Mouse (Mus musculus) neural tube, embryonic 10.5 days (tissue): ENCODE results near the gene Atp13a2.
A peak's percentile ranks its signal among the peaks of the same experiment; 100 is the strongest.

Source experiments
- DNase-seq: peaks from one replicate; pipeline ENCODE4 v3.0.0-alpha.2; 2017; ENCODE audit warnings: low spot score; ENCODE audit errors: extremely low spot score

Atp13a2 gene

DNA sequence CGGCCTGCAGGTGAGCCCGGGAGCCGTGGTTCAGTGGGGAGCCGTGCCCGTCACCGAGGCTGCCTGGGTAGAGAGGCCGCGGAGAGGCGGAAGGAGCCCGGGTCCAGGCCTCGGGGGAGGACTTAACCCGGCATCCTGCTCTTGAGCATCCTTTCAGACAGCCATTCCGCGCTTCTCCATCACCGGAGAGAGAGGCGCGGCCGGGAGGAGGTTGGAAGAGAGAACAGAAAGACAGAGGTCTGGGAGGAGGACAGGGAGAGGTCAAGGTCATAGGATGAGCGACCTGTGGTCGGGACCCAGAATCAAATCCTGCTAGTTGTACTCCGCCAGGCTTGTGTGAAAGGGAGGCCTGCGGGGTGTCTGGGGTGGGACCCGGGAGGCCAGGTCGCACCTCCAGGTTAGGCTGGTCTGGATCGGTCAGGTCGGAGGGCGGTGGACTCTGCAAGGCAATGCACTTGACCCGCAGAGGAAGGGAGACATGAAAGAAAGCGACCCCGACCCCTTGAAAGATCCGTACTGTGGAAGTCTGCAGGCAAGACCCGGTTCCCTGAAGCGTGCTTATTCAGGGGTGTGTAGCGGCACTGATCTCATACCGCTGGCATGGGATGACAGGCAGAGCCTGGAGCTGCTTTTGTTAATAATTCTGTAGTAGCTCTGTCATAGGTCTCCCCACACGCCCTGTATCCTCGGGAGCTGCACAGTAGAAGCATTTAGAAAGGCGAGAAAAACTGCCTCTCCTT is 25.0 kb upstream of the Atp13a2 start:
- no peak for DNase-seq

DNA sequence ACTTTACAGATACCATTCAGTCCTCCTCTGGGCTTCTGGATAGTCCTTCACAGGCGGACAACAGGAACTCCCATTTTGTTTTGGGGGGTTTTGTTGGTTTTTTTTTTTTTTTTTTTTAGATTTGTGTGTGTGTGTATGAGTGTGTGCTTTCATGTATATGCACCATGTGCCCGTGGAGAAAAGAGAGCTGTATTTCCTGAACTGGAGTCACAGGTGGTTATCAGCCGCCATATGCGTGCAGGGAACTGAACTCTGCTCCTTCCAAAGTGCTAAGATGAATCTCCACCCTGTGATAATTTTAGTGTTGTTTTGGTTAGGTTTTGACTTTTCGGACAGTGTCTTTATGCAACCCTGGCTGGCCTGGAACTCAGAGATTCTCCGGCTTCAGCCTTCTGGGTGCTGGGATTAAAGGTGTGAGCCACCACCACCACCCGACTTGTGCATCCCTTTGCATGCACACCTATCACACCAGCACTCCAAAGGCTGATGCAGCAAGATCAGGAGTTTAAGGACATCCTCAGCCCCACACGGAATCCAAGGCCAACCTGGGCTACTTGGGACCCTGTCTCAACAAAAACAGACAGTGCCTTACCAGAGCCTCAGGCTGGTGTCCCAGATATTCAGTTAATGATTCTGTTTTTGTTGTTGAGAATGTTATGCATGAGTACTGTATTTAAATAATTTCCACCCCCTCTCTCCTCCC is 24.3 kb upstream of the Atp13a2 start:
- no peak for DNase-seq

DNA sequence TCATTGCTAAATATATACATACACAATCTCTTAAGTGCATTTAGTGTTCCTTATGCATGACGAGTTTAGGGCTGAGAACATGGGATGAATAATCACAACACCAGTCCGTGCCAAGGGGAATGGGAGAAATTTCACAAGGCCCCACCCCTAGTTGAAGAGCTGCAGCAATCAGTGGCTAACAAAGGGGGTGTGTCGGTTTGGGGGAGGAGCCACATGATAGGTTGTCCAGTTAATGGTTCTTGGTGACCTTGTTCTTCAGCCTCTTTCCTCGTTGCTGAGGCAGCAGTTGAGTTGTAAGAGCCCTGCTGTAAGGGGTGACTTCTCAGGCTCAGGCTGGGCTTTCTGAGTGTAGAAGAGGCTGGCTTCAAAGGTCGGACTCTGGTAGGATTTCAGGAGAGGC is 23.7 kb upstream of the Atp13a2 start:
- no peak for DNase-seq

DNA sequence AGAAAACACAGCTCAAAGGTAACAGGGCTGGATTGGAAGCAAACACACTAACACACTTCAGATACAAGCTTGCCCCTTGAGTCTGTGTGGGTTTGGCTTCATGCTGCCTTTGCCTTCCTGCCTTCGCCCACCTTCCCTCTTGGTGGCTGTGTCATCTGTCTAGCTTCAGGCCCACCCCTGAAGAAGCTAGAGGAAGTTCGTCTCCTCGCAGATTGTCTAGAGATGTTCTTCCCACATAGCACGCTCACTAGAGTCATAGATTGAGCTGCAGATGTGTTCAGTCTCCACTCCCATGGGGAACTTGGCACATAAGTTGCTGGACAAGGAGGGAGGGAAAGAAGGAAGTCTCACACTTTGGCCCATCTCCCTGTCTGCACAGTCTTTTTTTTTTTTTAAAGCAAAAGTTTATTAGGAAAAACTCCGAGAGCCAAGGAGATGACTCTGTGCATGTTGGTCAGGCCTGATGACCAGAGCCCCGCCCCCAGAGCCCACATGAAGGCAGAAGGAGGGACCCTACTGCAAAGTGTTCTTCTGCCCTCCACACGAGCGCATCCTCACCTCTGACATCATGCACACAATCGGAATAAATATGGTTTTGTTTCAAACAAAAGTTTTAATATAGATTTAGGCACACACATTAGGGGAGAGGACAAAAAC is 22.6 kb upstream of the Atp13a2 start:
- no peak for DNase-seq

DNA sequence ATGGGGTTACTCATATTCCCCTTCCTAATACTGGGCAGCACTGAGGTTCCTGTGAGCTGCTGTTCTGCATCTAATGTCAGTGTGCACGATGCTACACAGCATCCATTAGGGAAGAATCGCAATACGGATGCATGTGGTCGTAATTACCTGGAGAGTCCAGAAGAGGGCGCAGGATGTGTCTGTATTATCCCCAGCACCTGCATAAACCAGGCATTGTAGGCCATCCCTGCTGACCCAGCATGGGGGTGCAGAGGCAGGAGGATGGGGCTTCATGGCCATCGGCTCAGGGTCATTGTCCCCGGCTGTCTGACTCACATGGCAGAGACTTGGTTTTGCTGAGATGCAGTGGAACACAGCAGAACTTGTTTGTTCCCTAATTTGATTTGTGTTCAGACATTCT is 22.1 kb upstream of the Atp13a2 start:
- DNase-seq: peak; percentile 69

DNA sequence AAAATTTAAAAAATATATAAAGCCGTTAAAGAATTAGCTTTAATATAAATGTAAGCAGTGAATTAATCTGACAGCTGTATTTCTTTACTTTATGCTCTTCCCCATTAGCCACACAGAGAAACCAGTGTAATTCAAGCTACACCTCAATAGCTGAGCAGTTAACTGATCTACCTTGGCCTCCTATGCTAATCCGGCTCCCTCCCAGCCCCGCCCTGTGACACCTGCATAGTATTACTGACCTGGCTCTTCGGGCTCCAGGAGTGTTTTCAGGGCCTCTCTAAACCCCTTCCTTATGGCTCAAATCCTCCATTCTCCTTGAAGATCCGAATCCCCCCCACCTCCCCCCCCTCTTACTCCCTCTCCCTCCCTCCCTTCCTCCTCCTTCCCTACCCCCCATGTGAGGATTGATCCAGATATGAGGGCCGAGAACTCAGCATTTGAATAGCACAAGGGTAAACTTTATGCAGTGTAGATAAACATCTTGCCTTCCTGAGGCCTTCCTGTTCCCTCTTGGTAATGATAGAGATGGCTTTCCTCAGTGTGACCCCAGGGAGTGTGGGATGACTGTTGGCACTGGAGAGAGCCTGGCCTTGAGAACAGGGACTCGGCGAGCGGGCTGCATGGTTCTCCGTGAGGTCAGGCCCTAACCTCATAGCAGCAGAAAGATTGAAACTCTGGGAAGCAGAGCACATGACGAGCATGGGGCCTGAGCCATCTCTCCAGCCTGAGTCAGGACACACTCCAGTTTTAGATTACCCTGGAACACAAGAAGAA is 19.1 kb upstream of the Atp13a2 start:
- no peak for DNase-seq

DNA sequence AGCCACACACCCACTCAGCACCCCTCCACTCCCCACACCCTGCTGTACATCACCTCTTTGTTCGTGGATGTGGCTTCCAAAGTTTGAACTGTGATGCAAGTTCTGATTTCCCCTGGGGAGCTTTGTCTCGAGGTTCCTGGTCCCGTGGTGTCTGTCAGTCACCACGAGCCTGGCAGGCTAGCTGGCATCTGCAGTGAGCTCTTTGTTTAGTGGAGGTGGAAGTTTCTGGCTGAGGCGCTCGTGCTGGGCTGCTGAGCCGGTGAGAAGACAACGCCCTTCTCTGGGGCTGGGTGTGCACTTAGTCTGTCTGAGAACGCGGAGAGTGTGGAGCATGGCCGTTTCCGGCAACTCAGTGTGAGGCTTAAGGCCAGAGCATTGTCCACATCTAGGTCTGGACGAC is 15.0 kb upstream of the Atp13a2 start:
- no peak for DNase-seq

DNA sequence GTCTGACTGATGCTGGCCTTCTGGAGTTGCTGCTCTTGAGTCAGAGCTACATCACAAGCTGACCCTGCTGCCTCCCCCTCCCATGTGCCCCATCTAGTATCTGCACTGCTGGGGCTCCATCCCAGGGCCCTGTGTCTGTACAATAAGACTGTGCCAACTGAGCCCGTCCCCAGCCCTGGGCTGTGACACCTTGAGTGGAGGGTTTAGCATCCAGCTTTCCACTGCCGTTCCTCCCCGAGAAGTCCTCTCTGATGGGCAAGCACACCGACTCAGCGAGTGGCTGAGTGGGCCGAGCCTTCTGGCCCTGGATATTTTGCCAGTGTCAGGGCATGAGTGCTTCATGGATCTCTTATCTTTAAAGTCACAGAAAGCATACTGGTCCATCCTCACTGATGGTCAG is 12.3 kb upstream of the Atp13a2 start:
- no peak for DNase-seq

DNA sequence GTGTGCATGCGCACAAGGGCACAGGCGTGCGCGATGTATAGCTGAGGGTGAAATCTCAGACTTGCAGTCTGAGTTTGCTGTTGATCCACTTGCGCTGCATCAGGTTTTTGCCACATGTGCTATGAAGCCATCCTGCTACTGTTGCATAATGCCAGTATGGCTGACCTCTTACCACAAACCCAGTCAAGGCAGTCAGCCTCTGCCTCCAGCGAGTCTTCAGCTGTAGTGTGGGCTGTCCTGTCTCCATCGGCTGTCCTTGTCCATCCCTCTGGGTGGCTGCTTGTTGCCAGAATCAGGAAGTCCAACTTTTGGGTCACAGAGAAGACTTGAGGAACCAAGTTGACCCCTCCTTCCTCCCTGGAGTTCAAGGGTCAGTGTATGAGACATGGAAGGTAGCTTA is 11.3 kb upstream of the Atp13a2 start:
- no peak for DNase-seq

DNA sequence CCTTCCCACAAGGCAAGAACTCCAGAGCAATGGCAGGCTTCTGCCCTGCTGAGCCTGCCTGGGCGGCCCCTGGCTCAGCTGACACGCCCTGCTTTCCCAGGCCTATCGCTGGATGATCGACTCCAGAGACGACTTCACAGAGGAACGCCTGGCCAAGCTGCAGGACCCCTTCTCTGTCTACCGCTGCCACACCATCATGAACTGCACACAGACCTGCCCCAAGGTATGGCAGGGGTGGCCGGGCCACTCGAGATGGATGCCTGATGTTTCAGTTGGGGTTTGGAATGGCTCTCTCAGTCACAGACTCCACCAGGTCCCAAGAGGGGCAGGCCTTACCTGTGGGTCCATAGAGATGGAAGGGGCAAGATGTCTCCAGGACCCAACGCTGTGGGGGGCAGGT is 9.4 kb upstream of the Atp13a2 start:
- no peak for DNase-seq

DNA sequence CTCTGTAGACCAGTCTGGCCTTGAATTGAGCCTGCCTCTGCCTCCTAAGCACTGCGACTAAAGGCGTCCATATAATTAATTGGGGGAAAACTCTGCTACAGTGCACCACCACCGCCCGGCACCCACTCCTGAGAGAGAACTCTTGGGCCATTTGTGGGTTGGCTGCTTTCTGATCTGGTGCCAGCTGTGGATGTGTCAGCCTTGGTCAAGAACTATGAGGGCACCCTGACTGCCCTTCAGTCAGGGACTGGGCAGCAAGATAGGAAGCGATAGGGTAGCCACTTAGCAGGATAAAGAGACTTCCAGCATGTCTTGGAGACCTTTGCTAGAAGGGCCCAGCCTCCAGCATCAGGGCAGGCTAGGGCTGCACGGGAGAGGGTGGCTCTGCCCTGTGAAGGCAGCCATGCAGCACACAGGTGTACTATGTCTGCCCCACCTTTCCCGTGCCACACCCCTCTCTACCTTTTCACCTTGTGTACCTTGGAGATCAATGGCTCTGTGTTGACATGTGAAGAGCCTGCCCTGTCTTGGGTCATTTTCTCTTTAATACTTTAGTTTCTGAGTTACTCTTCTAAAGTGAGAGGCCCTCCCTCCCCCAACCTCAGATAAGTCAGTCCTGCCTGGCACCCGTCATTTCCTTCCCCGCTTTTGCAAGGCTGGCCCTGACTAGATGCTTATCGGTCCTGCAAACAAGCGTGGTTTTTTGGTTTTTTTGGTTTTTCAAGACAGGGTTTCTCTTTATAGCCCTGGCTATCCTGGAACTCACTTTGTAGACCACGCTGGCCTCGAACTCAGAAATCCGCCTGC is 8.6 kb upstream of the Atp13a2 start:
- no peak for DNase-seq

DNA sequence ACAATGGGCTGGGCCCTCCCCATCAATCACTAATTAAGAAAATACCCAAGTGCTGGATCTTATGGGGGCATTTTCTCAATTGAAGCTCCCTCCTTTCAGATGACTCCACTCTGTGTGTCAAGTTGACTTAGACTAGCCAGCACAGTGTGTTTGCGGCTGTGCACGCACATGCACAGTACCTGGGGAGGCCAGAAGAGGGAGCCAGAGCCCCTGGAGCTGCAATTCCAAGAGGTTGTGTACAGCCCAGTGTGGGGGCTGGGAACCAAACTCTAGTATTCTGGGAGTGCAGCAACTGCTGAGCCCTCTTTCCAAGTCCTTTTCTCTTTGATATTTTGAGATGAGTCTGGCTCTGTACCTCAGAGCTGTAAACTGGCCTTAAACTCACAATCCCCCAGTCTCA is 5.1 kb upstream of the Atp13a2 start:
- DNase-seq: no peak

DNA sequence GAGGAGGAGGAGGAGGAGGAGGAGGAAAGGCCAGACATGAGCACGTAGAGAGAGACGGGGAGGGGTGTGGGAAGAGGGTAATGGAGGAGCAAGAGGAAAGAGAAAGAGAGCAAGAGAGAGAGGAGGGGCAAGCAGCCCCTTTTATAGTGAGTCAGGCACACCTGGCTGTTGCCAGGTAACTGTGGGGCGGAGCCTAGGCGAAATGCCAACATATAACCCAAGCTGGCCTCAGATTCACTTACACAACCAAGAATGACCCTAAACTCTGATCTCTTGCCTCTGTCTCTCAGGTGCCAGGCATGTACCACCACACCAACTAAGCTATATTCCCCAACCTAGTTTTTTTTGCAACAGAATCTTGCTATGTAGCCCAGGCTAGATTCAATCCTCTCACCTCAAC is 3.9 kb upstream of the Atp13a2 start:
- no peak for DNase-seq

DNA sequence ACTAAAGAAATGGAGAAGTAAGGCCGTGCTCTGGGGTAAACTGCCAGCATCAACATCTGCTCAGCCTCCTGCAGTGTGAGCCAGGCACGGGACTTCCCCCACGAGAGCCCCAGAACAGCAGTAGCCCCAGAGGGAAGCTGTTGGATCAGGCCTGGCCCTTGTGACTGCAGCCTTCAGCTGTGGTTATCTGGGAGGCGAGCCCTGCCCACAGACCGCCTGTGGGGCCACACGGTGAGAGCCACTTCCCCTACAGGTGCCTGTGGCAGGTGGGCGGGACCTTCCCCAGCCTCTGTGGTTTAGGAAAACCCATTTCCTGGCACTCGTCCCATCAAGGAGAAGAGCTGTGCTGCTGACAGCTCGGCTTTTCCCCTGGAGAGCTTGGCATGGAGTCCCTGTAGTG is 3.2 kb upstream of the Atp13a2 start:
- DNase-seq: no peak

DNA sequence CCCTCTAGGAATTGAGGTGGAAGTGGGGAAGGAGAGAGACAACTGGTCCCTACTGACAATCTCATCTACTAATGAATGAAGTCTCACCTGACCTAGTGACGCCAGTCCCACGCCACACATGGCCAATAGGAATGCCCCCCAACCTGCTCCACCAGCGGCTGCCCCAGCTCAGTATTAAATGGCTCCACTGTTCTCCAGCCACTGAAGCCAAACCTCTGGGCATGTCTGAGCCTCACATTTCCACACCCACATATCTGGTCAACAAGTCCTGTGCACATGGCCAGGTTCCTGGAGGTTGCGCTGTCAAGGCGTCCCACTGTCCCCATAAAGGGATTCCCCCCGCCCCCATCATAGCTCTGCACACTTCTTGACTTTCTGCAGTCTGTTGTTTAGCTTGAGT is 2.1 kb upstream of the Atp13a2 start:
- DNase-seq: no peak

DNA sequence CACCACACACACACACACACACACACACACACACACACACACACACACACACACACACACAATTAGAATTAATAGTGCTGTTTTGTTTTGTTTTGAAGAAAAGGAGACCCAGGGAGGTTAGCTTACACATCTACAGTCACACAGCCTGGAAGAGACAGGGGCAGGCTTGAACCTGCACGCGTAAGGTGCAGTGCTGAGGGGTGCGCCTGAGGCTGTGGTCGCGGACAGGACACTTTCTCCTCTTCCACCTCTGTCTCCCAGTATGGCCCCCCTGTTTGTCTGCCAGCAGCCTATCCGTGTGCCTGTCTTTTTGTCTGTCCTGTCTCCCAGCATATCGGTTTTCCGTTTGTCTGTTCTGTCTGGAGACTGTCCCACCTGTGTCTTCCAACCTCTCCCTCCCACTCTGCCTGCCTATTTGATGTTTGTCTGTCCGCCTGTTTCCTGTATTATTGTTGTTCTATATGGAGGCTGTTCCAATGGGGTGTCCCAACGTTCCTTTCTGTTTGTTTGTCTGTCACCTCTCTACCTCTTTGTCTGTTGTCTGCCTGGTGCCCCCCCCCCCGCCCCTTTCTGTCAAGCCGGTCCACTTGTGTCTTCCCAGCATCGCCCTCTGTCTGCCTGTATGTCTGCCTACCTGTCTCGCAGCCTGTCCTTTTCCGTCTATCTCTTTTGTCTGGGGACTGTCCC is 506 bp upstream of the Atp13a2 start:
- no peak for DNase-seq

DNA sequence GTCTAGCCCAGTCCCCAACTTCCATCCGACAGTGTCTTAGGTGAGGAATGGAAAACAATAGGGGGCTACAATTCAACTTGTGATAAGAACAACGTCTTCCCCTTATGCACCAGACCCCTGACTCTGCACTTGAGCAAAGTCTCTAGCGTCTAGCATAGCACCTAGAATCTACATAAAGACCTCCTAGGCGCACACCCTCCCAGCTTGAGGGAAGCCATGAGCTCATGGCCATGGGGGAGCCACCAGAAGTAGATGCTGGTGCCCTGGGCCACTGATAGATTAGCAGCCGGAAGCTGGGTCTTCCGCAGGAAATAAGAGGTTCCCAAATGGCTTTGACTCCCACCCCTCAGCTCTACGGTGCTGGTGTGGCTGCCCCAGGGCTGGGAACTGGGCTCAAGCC is 803 bp downstream of the Atp13a2 start:
- DNase-seq: no peak

DNA sequence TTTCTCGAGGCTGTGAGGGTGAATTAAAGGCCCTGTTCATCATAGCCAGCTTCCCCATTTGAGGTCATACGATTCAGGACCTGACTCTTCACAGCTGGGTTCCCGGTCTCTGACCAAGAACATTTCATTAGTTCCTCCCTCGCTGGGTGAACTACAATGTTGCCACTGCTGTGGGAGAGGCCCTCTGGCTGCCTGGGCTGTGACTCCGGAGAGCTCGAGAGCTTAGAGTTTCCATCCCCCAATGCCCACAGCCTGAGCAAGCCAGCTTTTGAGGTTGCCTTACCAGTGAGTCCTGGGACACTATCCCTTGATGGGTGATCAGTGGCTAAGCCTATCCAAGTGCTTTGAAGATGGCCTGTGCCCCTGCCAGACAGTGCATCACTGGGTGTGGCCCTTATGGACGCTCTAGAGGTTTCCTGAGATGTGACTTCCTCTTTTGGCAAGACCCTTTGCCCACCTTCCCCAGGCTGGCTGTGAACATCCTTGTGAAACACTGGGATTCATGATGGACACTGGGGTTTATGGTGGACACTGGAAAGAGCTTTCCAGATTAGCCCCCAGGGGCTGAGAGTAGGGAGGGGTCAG is 2.1 kb downstream of the Atp13a2 start:
- no peak for DNase-seq

DNA sequence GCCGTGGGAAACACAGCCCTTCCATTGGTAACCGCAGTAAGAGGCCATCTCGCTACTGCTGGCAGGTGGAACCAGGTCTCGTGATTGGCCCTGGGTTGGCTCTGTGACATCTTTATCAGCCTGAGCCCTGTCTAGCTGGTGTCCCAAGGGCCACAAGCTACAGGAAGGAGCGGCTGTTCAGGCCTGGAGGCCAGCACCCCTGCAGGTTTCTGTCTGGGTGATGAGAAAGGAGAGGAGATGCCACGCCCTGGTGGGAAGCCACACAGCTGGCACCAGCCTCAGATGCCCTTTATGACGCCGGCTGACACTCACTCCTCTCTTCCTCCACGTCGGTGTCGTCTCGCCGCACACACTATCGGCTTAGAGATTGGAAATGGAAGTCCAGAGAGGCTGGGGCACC is 2.8 kb downstream of the Atp13a2 start:
- DNase-seq: no peak

DNA sequence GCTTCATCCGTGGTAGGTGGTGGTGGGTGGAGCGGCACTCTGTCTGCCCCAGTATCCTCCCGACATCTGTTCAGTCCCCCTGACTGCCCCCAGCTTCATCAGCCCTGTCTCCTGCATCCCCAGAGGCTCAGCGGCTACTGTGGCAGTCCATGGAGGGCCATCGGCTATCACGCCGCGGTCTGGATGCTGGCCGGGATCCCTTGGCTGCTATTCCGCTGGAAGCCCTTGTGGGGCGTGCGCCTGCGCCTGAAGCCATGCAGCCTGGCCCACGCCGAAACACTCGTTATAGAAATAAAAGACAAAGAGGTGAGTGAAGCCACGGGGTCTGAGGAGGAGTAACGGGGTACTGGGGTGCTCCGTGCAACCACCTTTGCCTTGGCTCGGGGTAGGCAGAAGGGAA is 5.5 kb downstream of the Atp13a2 start:
- no peak for DNase-seq
